In genomic region chrX:152366418-152366817, GRCm38 (mm10) we compare ENCODE assay signal across 13 mouse cellular contexts. TPM values are rescaled to one million over a fixed set of nuclear protein-coding genes. Genes with fewer than 3 reads are reported as not detected.
DNase-seq lines count a peak whose midpoint lies in the region; ATAC-seq and TF ChIP-seq lines count a peak whose summit lies in the region.
"Had no signal": no experiment of that assay in that cellular context is flagged by ENCODE, and none has a peak within 500 bp of the region (broad histone marks: within the 10 kb centered on the region; RNA-seq: fewer than 3 reads in every experiment).

No protein-coding gene starts in this region.

- intact Hi-C loops in left cerebral cortex, postnatal 4 days (cut with DNase I), result no loop called here
- intact Hi-C loops in left cerebral cortex, adult 2 months (cut with DNase I), result no loop called here

- no peak for TF ChIP-seq CTCF in left cerebral cortex, adult 2 months (IDR thresholded peaks at IDR 0.05)
- TF ChIP-seq CTCF in cerebellum, adult 2 months (IDR thresholded peaks at IDR 0.05; ENCODE audit: borderline replicate concordance, insufficient read depth, low read depth, low read length), result no peak

- 12% methylated on average over 2 of the region's 2 CpGs for WGBS in cerebellum, adult 2 months
- 73% methylated on average over 2 of the region's 2 CpGs for WGBS in hindbrain, embryonic 13.5 days
- 67% methylated on average over 2 of the region's 2 CpGs for WGBS in neural tube, embryonic 12.5 days

- H3K4me1 ChIP-seq in cerebellum, adult 2 months (ENCODE audit: control insufficient read depth, insufficient read depth, low read length), result peaks cover 9% of the 10 kb centered on the region
- H3K4me1 ChIP-seq in hindbrain, embryonic 13.5 days (replicated peaks), result peaks cover 31% of the 10 kb centered on the region
- H3K4me1 ChIP-seq in neural tube, embryonic 12.5 days, result peaks cover 16% of the 10 kb centered on the region; the same call in 1 of the 2 replicates

- peak overlapping the region; percentile 68 for H3K4me2 ChIP-seq in hindbrain, embryonic 13.5 days
- H3K4me2 ChIP-seq in neural tube, embryonic 12.5 days (replicated peaks), result peak overlapping the region; percentile 60

- no peaks in the 10 kb centered on the region for H3K36me3 ChIP-seq in hindbrain, embryonic 13.5 days
- no peaks in the 10 kb centered on the region for H3K36me3 ChIP-seq in neural tube, embryonic 12.5 days

- H3K4me3 ChIP-seq in left cerebral cortex, adult 2 months, result no peak overlapping the region
- H3K4me3 ChIP-seq in cerebellum, adult 2 months (replicated peaks; ENCODE audit: insufficient read depth, low read depth, low read length), result peak overlapping the region; percentile 52
- peak overlapping the region; percentile 57 for H3K4me3 ChIP-seq in hindbrain, embryonic 13.5 days
- H3K4me3 ChIP-seq in neural tube, embryonic 12.5 days, result no peak overlapping the region

- TF ChIP-seq POLR2A in cerebellum, adult 2 months (IDR thresholded peaks at IDR 0.05; ENCODE audit: borderline replicate concordance, insufficient read depth, low read length), result no peak

- no peaks in the 10 kb centered on the region for H3K9me3 ChIP-seq in hindbrain, embryonic 13.5 days
- H3K9me3 ChIP-seq in neural tube, embryonic 12.5 days, result no peaks in the 10 kb centered on the region

- ATAC-seq in hindbrain, embryonic 13.5 days (ENCODE audit: low FRiP score), result no peak
- no peak for ATAC-seq in neural tube, embryonic 12.5 days (ENCODE audit: low FRiP score, low read depth)
- ATAC-seq in megakaryocyte progenitor cell, adult 5-6 weeks (replicated peaks; ENCODE audit: poor library complexity), result no peak
- ATAC-seq: inflammation-experienced regulatory T-cells, adult 6 months had no signal

- H3K9ac ChIP-seq in hindbrain, embryonic 13.5 days, result peak overlapping the region; percentile 80; the same call in 1 of the 2 replicates
- H3K9ac ChIP-seq in neural tube, embryonic 12.5 days, result no peak overlapping the region

- H3K27me3 ChIP-seq in cerebellum, adult 2 months (ENCODE audit: control insufficient read depth, insufficient read depth, low read length), result no peaks in the 10 kb centered on the region
- peaks cover 70% of the 10 kb centered on the region for H3K27me3 ChIP-seq in hindbrain, embryonic 13.5 days
- peaks cover 23% of the 10 kb centered on the region for H3K27me3 ChIP-seq in neural tube, embryonic 12.5 days (replicated peaks)

- no peak overlapping the region for H3K27ac ChIP-seq in left cerebral cortex, adult 2 months
- H3K27ac ChIP-seq in cerebellum, adult 2 months (ENCODE audit: insufficient read depth, low read length), result peak overlapping the region; percentile 73; the same call in 1 of the 2 replicates
- no peak overlapping the region for H3K27ac ChIP-seq in hindbrain, embryonic 13.5 days
- no peak overlapping the region for H3K27ac ChIP-seq in neural tube, embryonic 12.5 days

- peak; percentile 74 for DNase-seq in left cerebral cortex, postnatal 4 days
- no peak for DNase-seq in left cerebral cortex, adult 2 months (ENCODE audit: extremely low spot score in 1 of 2, low spot score in 2 of 2)
- peak; percentile 80 to 91 for DNase-seq in cerebellum, adult 2 months
- DNase-seq in urinary bladder, postnatal 14 days (ENCODE audit: low spot score), result no peak
- no peak for DNase-seq in right cerebral cortex, postnatal 36 days (ENCODE audit: low spot score in 2 of 2)
- DNase-seq: lung, postnatal 36 days had no signal

RNA-seq across cellular contexts. Expression of gene Gpr173, which starts 2.1 kb away (rescaled TPM):
- 10 to 100 TPM; 31.9 to 33.8 TPM for total RNA-seq in left cerebral cortex, postnatal 4 days (2021)
- 10 to 100 TPM; 14.5 to 16.8 TPM for total RNA-seq in left cerebral cortex, adult 2 months (2021)
- polyA plus RNA-seq in cerebellum, adult 2 months (2012; rRNA removed), result 18.3 and 21.0 TPM in 2 replicates
- 8.9 and 10.1 TPM in 2 replicates for polyA plus RNA-seq in hindbrain, embryonic 13.5 days (2015; fragmentation: Nextera tagmentation; extraction: Ambion mirVana)
- polyA plus RNA-seq in neural tube, embryonic 12.5 days (2016; fragmentation: Nextera tagmentation; extraction: Ambion mirVana), result 8.5 and 8.6 TPM in 2 replicates
- total RNA-seq in megakaryocyte progenitor cell, adult 5-6 weeks (2015), result not detected in 2 replicates
- not detected in 2 replicates for total RNA-seq in megakaryocyte progenitor cell, adult 5-6 weeks (2017)
- total RNA-seq: granulocyte monocyte progenitor cell, adult 5-6 weeks; liver, adult 2 months; neutrophil, adult 5-6 weeks had no signal
- polyA plus RNA-seq: inflammation-experienced regulatory T-cells, adult 6 months had no signal

RNA-seq across cellular contexts. Expression of gene Tspyl2, which starts 24.2 kb away (rescaled TPM):
- total RNA-seq in left cerebral cortex, postnatal 4 days (2021), result 10 to 100 TPM; 57.4 to 72.5 TPM
- 100 to 1,000 TPM; 105 to 116 TPM for total RNA-seq in left cerebral cortex, adult 2 months (2021)
- 191 and 195 TPM in 2 replicates for polyA plus RNA-seq in cerebellum, adult 2 months (2012; rRNA removed)
- polyA plus RNA-seq in hindbrain, embryonic 13.5 days (2015; fragmentation: Nextera tagmentation; extraction: Ambion mirVana), result 55.6 and 56.5 TPM in 2 replicates
- polyA plus RNA-seq in neural tube, embryonic 12.5 days (2016; fragmentation: Nextera tagmentation; extraction: Ambion mirVana), result 50.2 and 53.7 TPM in 2 replicates
- total RNA-seq in megakaryocyte progenitor cell, adult 5-6 weeks (2015), result 10.6 and 16.6 TPM in 2 replicates
- total RNA-seq in megakaryocyte progenitor cell, adult 5-6 weeks (2017), result 20.2 and 29.4 TPM in 2 replicates

RNA-seq across cellular contexts. Expression of gene Kantr, which starts 39.1 kb away (rescaled TPM):
- total RNA-seq in left cerebral cortex, postnatal 4 days (2021), result 10 to 100 TPM; 36.6 to 46.6 TPM
- total RNA-seq in left cerebral cortex, adult 2 months (2021), result 10 to 100 TPM; 52.7 to 56.0 TPM
- 25.5 and 28.8 TPM in 2 replicates for polyA plus RNA-seq in cerebellum, adult 2 months (2012; rRNA removed)
- polyA plus RNA-seq in hindbrain, embryonic 13.5 days (2015; fragmentation: Nextera tagmentation; extraction: Ambion mirVana), result 26.5 and 26.6 TPM in 2 replicates
- 18.6 and 19.0 TPM in 2 replicates for polyA plus RNA-seq in neural tube, embryonic 12.5 days (2016; fragmentation: Nextera tagmentation; extraction: Ambion mirVana)
- total RNA-seq in megakaryocyte progenitor cell, adult 5-6 weeks (2015), result 14.4 and 24.0 TPM in 2 replicates
- total RNA-seq in megakaryocyte progenitor cell, adult 5-6 weeks (2017), result 6.2 and 6.4 TPM in 2 replicates

Comparison
In these comparisons a context has a peak if more than half of its experiments do, and no peak if none do; other contexts are left out.
1. DNase-seq: peak in left cerebral cortex, postnatal 4 days (single experiment) and cerebellum, adult 2 months (2 of 2); none in left cerebral cortex, adult 2 months (0 of 2), urinary bladder, postnatal 14 days (single experiment) and right cerebral cortex, postnatal 36 days (0 of 2).
2. H3K4me3 ChIP-seq: peak in cerebellum, adult 2 months (single experiment) and hindbrain, embryonic 13.5 days (single experiment); none in left cerebral cortex, adult 2 months (single experiment) and neural tube, embryonic 12.5 days (single experiment).
3. RNA of gene Gpr173, which starts 2.1 kb away (total RNA-seq): 31.9 to 33.8 TPM in left cerebral cortex, postnatal 4 days and 14.5 to 16.8 TPM in left cerebral cortex, adult 2 months; not detected in megakaryocyte progenitor cell, adult 5-6 weeks; every median in the first group is over 10 times any median in the second.